Mouse (Mus musculus) layer of hippocampus, postnatal 36 days (tissue): ENCODE measurements around the gene Gtf2h4. TPM values are rescaled to one million over a fixed set of nuclear protein-coding genes. Genes with fewer than 3 reads are reported as not detected.

Experiments
- DNase-seq, 2 experiments: peaks; one replicate each; pipeline ENCODE4 v3.0.0; 2022
- total RNA-seq, 2 experiments: library from RNA; stranded (reverse); gene quantifications; 2 replicates each; pipeline ENCODE4 v1.2.3; 2021

Gene Gtf2h4
- total RNA-seq, 2 experiments from 2014 or later, result 31.1 to 32.1 TPM

DNA sequence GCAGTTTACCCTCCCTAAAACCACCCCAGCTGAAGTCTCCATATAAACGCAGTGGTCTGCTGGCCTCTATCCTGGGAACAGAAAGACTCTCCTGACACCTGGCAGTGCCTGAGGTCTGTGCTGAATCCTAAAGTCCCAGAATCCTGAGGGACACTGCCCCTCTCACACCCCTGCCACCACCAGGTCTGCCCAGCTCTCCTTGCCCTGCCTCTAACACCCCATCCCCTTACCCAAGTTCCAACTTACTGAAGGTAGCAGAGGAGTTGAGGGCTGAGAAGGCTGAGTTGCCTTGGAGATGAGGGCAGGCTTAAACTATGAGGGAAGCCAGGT, 23.9 kb upstream of the Gtf2h4 start:
- no peak for DNase-seq

DNA sequence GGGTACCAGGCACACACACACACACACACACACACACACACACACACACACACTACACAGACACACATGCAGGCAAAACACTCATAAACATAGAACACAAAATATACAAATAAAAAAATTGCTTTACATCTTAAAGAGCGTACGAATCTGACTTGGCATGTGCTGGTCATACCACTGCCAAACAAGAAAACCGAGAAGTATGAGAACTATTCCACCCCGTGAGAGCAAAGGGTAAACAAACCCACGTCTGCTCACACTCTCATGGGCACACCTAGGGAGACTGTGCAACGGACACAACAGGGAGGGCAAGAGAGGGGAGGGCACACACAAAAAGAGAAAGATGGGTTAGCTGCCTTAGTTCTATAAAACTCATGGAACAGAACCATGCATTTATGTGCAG, 23.2 kb upstream of the Gtf2h4 start:
- DNase-seq, result no peak

DNA sequence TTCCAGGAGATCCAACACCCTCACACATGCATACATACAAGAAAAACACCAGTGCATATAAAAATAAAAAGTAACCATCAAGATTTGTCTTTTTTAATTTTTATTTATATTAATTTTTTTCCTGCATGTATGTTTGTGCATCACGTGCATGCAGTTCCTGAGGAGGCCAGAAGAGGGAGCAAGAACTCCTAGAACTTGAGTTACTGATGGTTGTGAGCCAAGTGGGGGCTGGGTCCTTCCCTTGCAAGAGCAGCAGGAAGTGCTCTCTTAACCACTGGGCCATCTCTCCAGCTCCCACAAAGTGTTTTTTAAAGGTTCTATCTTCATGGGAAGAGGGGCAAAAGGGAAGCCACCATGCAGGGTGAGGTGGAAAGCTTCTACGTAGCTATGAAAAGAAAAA, 21.8 kb upstream of the Gtf2h4 start:
- no peak for DNase-seq

DNA sequence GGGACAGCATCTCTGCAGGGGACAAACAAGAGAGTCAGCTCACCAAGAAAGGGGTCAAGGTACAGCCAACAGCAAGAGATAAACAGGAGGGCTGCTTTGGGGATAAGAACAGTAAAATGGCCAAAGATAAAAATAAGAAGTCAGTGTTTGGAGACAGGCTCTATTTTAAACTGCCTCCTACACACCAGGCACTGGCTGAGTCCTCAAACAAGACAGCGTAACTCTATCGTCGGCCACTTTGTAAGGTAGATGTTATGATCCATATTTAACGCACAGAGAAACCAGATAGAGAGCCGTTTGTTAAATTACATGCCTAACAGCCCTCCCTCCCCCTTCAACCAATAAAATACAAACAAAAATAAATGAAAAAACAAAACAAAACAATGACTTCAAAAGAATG, 20.4 kb upstream of the Gtf2h4 start:
- DNase-seq, result no peak

DNA sequence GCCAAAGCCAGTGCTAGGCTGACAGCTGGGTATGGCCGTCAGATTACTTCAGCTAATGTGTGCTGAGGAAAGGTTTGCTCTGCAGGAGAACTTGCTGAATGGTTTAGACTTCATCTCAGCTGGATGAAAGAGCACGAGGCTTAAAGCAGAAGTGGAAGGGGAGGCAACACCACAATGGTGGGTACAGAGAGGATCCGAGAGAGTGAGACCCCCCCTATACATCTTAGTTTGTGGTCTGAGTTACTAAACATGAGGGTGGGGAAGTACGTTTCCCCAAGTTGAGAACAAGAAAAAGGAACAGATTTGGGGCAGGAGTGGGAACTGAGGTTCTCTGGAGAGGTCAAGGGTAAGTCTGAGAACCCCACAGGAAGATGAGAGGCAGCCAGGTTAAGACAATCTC, 18.8 kb upstream of the Gtf2h4 start:
- DNase-seq, result no peak

DNA sequence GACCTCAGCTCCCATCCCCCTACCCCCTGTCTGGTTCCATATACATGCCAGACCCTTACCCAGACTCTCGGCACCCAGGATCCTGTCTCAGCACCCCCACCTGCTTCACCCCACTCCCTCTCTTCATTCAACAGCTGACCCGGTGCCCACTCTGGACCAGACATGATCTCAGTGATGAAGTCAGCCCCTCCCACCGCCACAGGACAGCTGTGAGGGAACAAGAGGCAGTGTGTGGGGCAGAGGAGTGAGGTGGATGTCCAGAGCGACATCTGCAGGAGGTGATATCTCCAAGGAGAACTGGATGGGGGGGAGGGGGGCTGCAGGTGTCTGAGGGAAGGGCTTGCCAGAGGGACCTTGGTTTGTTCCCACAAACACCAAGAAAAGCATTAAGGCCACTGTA, 18.3 kb upstream of the Gtf2h4 start:
- no peak for DNase-seq

DNA sequence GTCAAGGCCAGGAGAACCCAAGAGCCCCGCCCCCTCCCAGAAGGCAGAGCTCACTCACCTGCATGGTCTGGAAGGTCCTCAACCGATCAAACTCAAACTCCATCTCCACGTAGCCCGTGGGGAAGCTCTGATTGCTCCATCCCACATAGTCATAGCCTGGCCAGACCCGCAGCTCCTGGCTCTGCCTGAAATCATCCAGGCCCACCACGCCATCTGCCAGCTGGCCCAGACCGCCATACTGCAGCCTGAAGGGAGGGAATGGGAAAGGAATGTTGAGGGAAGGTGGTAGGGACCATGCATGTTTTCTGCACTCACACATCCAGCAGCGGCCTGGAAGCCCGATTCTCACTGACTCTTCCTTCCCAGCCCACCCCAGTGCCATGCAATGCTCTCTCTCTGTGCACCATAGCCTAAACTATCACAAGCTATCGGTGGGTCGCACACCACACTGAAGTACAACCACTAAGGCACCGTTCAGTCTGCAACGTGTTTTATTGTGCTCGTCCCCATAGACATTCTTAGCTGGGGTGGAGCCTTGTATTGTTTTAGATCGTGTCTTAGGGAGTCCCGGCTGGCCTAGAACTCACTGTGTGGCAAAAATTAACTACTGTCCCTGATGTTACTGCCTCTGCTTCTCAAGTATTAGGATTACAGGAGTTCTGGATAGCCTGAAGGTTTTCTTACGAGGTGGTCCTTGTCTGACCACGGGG, 16.6 kb upstream of the Gtf2h4 start:
- no peak for DNase-seq

DNA sequence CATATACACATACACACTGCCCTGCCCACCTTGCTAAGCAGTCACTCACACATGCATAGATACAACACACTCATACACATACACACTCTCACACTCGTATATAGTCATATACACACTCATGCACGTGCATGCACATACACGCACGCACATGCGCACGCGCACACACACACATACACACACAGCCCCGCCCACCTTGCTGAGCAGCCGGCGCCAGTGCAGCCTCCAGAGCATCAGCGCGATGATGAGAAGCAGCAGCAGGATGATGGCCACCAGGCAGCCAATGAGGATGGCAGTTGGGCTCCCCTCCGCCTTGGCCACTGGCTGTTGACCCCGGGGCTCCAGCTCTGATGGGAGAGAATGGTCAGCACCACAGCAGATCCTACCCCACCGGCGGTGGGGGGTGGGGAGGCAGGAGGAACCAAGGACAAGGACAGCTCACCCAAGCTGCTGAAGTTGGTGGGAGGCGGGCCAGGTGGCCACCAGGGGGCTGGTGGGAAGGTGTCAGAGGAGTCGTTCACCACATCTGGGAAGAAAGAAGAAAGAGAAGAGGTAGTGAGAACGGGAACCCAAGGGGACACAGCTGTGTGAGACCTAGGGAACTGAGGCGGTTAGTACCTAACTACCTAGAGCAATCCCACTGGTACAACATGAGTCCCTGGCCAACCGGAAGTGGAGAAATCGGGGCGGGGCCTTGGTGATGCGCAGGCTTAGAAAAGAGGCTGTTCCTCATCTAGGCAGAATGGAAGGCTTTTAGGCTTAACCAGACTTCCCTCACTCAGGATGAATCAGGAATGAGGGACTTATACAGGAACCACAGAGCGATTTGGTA, 15.0 kb upstream of the Gtf2h4 start:
- no peak for DNase-seq

DNA sequence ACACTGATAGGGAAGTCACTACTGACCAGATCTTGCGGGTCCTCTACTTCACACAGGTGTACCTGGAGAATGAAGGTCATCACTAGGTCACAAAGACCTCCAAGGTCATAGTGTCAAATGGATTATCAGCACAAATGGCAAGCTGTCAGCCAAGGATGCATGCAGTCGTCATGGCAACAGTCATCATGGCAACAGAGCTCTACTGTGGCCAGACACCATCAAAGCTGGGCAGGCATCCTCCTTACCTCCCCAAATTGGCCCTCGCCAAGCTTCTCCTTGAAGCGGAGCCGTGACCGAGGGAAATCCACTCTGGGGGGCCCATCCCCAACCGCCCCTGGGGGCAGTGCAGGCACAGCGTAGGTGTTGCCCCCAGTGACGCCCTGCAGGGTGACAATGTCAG, 11.5 kb upstream of the Gtf2h4 start:
- DNase-seq, result no peak

DNA sequence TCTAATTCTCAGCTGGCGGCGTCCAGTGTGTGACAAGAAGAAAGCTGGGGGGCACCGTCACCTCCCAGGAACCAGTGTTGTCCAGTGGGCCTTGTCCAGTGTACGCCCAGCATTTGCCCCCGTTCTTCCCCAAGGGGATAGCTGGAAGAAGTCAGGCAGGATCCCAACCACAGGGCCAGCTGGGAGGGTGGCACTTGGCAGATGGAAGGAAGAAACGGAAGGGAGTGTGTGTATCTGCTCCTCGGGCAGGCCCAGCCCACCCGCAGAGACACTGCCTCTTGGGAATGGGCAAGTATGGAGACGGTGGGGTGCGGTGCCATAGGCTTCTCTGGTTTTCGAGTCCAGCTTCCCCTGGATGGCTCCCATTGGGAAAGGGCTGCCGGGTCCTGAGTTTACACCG, 8.4 kb upstream of the Gtf2h4 start:
- no peak for DNase-seq

DNA sequence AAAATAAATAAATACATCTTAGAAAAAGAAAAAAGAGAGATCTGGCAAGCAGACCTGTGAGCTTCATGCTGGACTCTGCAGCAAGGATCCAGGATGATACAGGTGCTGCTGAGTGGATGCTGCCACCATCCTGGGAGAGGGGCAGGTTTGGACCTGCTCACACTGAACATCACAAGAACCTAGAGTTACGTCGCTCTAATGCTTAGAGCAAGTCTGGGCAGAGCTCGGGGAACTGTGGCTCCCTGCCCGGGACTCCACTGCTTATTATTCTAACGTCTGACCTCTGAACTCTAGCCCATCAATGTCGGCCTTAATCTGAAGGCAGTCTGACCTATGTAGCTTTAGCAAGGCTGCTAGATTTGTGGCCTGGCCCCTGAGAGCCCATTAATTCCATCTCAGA, 7.1 kb upstream of the Gtf2h4 start:
- DNase-seq, result no peak

DNA sequence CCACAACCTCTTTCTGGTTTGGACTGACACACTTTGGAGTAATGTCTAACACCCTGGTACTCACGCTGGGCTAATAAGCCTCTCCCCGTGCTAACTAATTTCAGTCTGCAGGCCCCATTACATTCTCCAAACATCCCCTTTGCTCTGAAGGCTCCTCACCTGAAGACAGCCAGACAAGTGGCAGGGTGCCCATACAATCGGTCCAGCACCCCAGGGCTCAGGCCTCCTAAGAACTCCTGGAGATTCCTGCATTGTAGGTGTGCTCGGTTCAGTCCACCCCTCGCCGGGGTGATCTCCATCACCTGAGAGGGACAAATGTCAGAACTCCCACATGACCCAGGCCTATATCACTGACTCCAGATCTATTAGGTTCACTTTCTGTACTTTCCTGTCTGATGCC, 1.0 kb downstream of the Gtf2h4 start:
- no peak for DNase-seq

DNA sequence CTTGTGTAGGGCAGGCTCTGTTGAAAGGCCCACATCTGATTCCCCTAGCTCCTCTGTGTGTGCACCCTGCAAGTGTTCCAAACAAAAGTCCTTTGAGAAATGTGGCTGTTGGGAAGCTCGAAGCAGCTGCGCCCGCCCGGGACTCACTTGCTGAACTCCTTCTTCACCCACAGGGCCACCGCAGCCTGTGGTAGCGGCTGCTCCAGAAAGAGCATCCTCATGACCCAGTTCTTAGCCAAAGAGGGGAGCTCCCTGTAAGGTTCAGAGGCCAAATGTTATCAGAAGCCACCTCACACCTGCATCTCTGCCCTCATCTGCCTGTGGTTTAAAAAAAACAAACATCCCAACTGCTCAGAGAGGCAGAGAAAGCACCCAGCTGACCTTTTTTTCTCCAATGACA, 1.7 kb downstream of the Gtf2h4 start:
- DNase-seq, result no peak

DNA sequence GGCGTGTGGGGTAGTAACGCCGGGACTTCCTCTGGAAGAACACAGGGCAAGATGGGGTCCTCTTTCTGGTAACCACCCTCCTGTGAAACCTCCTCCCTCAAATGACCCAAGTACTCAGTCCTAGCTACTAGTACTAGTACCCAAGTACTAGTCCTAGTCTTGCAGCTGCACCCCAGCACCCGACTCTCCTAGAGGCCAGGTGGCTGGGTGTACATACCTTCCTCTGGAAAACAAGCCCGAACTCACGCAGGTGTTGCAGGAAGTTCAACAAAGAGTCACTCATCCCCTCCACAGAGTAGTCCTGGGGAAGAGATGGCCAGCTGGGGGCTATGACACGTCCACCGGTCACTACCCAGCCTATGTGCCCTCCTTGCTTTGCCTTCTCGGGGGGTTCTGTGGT, 3.8 kb downstream of the Gtf2h4 start:
- no peak for DNase-seq

DNA sequence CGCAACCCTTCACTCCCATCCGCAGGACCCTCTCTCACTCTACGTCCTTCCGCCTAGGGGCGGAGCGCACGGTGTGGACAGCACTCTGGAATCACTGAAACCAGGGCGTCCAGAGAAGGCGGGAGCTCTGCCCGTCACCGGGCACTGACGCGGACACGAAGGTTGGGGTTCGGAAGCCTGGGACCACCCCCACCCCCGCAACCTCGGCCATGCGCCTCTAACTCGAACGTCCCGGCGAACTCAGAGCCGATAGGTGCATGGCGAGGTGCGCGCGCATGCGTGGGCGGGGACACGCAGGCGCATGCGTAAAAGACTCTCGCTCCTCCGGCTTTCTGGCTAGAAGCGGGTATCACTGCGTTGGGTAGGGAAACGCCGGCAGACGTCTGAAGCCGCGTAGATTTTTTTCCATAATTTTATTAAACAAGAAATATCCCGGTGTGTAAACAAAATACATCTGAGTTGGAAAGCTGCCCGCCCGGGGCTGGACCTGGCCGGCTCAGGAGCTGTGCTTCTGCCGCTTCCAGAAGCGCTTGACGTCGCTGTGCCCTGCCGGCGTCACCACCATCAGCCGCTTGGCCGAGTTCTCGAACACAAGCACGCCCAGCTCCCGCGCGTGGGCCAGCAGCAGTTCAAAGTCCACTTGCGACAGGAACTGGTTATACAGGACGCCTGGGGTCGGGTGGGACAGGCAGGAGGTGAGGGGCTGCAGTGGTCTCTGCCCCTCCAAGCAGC, 6.0 kb downstream of the Gtf2h4 start, which contains the start of gene Vars2:
TSS of gene Vars2 (minus strand) at position 259 of the 732 bp plus-strand sequence.
- peak; percentile 94 to 96 for DNase-seq

DNA sequence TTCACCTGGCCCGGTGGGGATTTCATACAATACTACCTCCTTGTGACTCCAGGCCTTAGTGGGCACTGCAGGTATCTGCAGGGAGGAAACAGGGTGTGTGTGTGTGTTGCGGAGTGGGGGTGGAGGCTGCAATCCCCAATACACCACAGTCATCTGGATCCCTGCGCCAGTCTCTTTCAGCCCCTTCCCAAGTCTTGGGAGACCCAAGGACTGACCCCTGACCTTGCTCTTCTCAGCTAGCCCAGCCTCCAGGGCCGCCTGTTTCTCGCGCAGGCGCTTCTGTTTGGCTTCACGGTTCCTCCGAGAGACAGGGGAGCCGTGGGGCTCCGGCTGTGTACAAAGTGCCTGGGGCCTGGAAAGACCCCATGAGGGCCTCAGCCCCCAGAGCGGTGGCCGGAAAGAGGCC, 6.7 kb downstream of the Gtf2h4 start:
- no peak for DNase-seq

DNA sequence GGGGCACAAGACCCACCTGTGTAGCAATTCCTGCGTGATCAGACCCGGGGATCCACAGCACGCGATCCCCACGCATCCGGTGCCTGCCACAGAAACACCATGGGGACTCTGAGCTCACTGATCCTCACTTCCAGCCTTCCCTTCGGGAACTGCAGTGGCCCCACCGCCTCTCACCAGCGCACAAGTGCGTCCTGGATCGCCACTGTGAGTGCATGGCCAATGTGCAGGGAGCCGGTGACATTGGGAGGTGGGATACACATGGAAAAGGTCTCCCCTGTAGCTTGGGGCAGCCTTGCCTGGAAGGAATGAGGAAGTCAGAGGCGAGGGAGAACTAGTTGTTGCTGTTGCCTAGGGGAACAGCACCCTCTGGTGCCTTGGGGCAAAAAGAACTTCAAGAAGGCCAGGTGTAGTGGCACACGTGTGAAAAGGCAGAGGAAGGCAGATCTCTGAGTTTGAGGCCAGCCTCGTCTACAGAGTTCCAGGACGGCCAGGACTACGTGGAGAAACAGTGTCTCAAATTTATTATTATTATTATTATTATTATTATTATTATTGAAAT, 7.5 kb downstream of the Gtf2h4 start:
- no peak for DNase-seq

DNA sequence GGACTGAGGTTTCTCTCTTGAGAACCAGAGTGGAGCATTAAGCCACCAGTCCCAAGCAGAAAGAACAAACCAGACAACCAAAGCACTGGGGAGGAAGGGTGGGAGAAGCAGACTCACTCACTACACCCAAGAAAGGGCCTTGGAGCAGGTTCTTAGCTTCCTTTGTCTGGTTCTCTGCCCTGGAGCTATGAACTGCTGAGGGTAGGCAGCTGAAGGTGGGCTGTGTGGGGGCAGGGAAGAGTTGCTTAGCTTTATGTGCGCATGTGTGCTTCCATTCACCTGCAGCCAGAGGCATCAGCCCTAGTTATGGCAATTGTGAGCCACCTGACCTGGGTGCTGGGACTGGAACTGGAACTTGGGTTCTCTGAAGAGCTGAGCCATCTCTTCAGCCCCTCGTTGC, 20.5 kb downstream of the Gtf2h4 start:
- DNase-seq, result no peak

DNA sequence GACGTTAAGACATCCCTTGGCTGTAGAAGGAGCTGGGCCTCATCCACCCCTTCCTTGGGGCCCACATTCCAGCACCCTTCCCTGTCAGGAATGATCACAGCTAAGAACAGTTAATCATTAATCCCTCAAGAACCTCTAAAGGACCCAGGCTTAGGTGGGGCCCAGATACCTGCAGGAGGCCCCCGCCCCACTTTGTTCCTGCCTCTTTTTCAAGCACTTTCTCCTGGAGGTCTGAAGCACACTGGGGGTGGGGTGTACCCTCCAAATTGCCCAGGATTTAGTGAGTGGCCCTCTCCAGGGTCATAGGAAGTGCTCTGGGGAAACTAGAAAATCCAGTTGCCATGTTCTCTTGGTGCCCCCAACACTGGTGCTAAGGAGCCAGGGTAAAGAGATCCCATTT, 24.1 kb downstream of the Gtf2h4 start:
- DNase-seq, result no peak

DNA sequence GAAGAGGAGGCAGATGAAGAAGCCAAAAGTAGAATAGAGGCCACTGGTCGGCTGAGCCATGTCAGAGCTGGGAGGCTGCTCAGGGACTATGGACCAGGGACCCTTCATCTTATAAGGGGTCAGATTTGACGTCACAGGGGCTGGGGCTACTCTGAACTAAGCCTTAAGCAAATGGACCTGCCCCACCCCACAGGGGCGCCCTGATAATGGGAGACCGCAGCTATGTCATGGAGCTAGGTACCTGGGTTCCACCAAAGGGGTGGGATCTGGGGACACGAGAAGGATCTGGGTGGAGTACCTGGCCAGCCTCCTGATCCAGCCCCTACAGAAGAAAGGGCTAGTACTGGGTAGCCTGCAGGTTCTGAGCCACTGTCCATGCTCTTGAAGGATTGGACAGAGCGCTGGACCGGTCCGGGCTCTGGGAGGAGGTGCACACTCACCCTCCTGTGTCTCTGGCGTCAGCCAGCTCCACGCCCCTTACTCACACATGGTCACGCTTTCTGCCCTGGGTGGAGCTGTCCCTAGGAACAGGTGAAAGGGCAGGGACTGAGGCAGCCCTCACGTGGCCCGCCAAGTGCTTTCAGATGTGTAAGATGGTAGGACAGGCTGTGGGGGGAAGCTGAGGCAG, 29.8 kb downstream of the Gtf2h4 start, which contains the start of gene Mucl3:
TSS of gene Mucl3 (minus strand) at position 87 of the 628 bp plus-strand sequence.
- no peak for DNase-seq

DNA sequence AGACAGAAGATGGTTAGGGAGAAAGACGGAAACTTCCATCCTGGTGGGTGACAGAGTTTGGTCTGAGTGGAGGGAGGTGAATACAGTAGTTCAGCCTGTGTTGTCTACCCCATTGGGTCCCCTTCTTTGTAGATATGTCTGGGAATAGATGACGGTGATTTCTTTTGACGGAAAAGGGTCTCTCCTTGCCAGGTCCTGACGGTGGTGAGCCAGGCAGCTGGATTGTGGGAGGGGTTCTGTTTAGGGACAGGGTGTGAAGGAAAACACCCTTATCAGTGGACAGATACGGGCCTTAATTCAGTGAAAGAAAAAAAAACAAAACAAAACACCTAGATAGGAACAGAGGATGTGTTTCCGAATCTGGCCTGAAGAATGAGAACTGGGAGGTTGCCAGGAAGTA, 34.2 kb downstream of the Gtf2h4 start:
- DNase-seq, result no peak

DNA sequence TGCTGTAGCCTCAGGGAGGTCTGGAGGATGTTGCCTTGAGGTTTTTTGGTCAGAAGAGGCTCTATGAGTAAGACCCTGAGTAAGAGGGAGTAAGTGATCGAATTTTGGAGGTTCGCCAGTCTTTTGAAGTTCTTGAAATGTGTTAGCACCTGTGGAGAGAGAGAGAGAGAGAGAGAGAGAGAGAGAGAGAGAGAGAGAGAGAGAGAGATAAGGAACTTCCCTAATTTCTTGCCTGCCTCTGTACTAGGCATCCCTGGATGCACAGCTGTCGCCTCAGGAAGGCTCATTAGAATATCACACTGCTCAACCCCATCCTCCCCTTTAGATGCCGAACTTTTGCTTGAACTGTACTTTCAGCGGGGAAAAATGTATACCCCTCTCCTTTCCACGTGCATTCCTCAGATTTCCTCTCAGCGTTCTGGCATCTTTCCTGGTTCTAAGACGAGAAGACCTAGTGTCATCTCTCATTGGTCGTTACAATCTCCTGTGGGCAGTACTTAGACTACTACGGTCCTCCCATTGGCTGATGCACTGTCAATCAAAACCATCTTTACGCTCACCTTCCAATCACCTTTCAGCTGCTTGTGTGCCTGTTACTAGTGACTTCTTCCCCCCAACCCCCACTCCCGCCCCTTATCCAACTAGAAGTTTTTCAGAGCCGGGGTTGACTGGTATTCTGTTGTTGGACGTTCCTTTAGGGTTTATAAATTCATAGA, 34.9 kb downstream of the Gtf2h4 start:
- no peak for DNase-seq
